Mouse (Mus musculus) liver, embryonic 14.5 days (tissue): Measurements from ENCODE around the gene Pxk.

ENCODE experiments used
- CTCF ChIP-seq: IDR thresholded peaks from 2 replicates; pipeline ENCODE4 v1.5.1; 2016; ENCODE audit warnings: antibody characterized with exemption, low read depth, control low read depth
- EP300 ChIP-seq: IDR thresholded peaks from 2 replicates; pipeline ENCODE4 v1.6.1; 2016; ENCODE audit warnings: antibody characterized with exemption, low read depth

DNA sequence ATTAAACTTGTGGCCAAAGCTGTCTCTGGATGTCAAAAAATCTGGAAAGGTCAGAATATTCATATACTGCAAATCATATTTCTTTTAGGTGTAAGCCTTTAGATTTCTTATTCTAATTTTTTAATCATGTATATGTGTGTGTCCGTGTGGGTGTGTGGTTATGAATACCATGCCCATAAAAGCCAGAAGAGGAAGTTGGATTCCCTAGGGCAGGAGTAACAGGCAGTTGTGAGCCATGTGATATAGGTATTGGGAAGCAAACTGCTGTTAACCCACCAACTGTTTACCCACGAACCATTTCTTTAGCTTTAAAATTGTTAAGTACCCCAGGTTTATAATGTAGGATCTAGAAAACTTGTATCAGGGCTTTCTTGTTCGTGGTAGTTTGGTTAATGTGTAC is 21.9 kb downstream of the Pxk start:
- no peak for TF ChIP-seq CTCF
- TF ChIP-seq EP300 = no peak
